Mouse (Mus musculus) liver, embryonic 14.5 days (tissue): ENCODE results near the gene Adsl. TPM values are rescaled to one million over a fixed set of nuclear protein-coding genes. Genes with fewer than 3 reads are reported as not detected.

Experiments used
- ATAC-seq: fragments of 200-750 bp; cut with Nextera tagmentation; 2 replicates; pipeline ENCODE4 v1.8.0; 2017; ENCODE audit warnings: moderate number of reproducible peaks, mild to moderate bottlenecking, moderate library complexity; ENCODE audit not compliant: insufficient read depth
- DNase-seq, 3 experiments: peaks; one replicate each; pipeline ENCODE4 v3.0.0-alpha.2; 2012 to 2013; ENCODE audit warnings: low read depth in 3 of 3, low spot score in 3 of 3
- H3K27ac ChIP-seq: fragments of 300-500 bp; sonication (generic); 2 replicates; pipeline ENCODE4 v1.5.1; 2014; ENCODE audit warnings: moderate library complexity, mild to moderate bottlenecking, control low read depth, inconsistent platforms
- H3K27me3 ChIP-seq: fragments of 300-500 bp; sonication (generic); 2 replicates; pipeline ENCODE4 v1.6.1; 2014; ENCODE audit warnings: mild to moderate bottlenecking, low read length, moderate library complexity; ENCODE audit not compliant: control insufficient read depth, insufficient read depth
- H3K36me3 ChIP-seq: fragments of 300-500 bp; sonication (generic); replicated peaks from 2 replicates; pipeline ENCODE4 v1.6.1; 2014; ENCODE audit warnings: low read depth; ENCODE audit not compliant: control insufficient read depth, insufficient read depth
- H3K4me1 ChIP-seq, 2 experiments: fragments of 200-500 bp in 1 of 2; fragments of 300-500 bp in 1 of 2; sonication (generic) in 1 of 2; replicated peaks; 2 replicates each; pipeline ENCODE4 v1.6.1; 2012 to 2014; ENCODE audit warnings: antibody characterized with exemption in 1 of 2, inconsistent platforms in 1 of 2, low read length in 1 of 2; ENCODE audit not compliant: control insufficient read depth in 2 of 2, insufficient read depth in 2 of 2
- H3K4me2 ChIP-seq: fragments of 300-500 bp; sonication (generic); 2 replicates; pipeline ENCODE4 v1.6.1; 2014; ENCODE audit warnings: low read depth, mild to moderate bottlenecking, control low read depth, moderate library complexity
- H3K4me3 ChIP-seq, 2 experiments: fragments of 200-500 bp in 1 of 2; fragments of 300-500 bp in 1 of 2; sonication (generic) in 1 of 2; 2 replicates each; pipeline ENCODE4 v1.5.1; 2012 to 2014; ENCODE audit warnings: low read depth in 2 of 2, low read length in 2 of 2, mild to moderate bottlenecking in 2 of 2, control low read depth in 1 of 2, inconsistent platforms in 1 of 2, moderate library complexity in 1 of 2; ENCODE audit not compliant: insufficient read depth in 1 of 2
- H3K9ac ChIP-seq: fragments of 300-500 bp; sonication (generic); replicated peaks from 2 replicates; pipeline ENCODE4 v1.6.1; 2014; ENCODE audit warnings: mild to moderate bottlenecking, control low read depth, moderate library complexity
- H3K9me3 ChIP-seq: fragments of 300-500 bp; sonication (generic); 2 replicates; pipeline ENCODE4 v1.6.1; 2016; ENCODE audit warnings: low read length, mixed read lengths; ENCODE audit not compliant: control insufficient read depth
- CTCF ChIP-seq: IDR thresholded peaks from 2 replicates; pipeline ENCODE4 v1.5.1; 2016; ENCODE audit warnings: antibody characterized with exemption, low read depth, control low read depth
- EP300 ChIP-seq: IDR thresholded peaks from 2 replicates; pipeline ENCODE4 v1.6.1; 2016; ENCODE audit warnings: antibody characterized with exemption, low read depth
- WGBS: fragments of 180-500 bp; shearing (Covaris S2); extraction: QIAGEN DNeasy Blood & Tissue Kit; methylation state at CpG from one replicate; pipeline ENCODE4 v1.1.7; 2014; ENCODE audit not compliant: insufficient replicate concordance; 5-methylcytosine and 5-hydroxymethylcytosine counted together
- microRNA-seq: library from miRNA; unstranded; fragments of <30 nt; microRNA quantifications from one replicate; pipeline ENCODE4, GENCODE M21; 2016
- polyA plus RNA-seq, 2 experiments: library from polyadenylated mRNA; depleted of rRNA in 1 of 2; stranded (reverse) in 1 of 2; unstranded in 1 of 2; fragments of >200 nt; fragmentation: Nextera tagmentation in 1 of 2; extraction: Ambion mirVana in 1 of 2; gene quantifications; 2 replicates each; pipeline versions ENCODE4 v1.2.1 to v1.2.3; 2012 to 2014

Adsl gene
- polyA plus RNA-seq, 2 experiments = 43.8 to 48.2 TPM

GRCm38 (mm10) chr15:81017308-81017707 is 69.0 kb downstream of the Adsl start:
- 73% methylated on average over 7 of the region's 7 CpGs for WGBS
- no peak overlapping the region for H3K4me3 ChIP-seq
- DNase-seq (no peak), ATAC-seq (no peak)
- no peaks in the 10 kb centered on the region for H3K9me3 ChIP-seq
- TF ChIP-seq EP300 = no peak
- no peak for TF ChIP-seq CTCF
- H3K27ac ChIP-seq = no peak overlapping the region
- no peaks in the 10 kb centered on the region for H3K36me3 ChIP-seq
- H3K27me3 ChIP-seq = no peaks in the 10 kb centered on the region
- no peak overlapping the region for H3K4me2 ChIP-seq
- H3K4me1 ChIP-seq = peaks cover 0 to 7% of the 10 kb centered on the region in 2 experiments; a peak in 2 of 4 replicates
- no peak overlapping the region for H3K9ac ChIP-seq

Small RNA genes lying within 50 kb of the gene (microRNA-seq; reads per million reads assigned to microRNA genes)
- gene Mir5113 = 39.7 reads per million, percentile 38 among the genes with 10 or more reads in this experiment

Other genes starting within 250 kb of the Adsl start
- gene Tnrc6b, start 237.2 kb upstream of the Adsl start, polyA plus RNA-seq (2012; rRNA removed) = 6.3 and 8.8 TPM in 2 replicates
- gene Tnrc6b, start 237.2 kb upstream of the Adsl start, polyA plus RNA-seq (2014; fragmentation: Nextera tagmentation; extraction: Ambion mirVana) = 8.1 and 8.9 TPM in 2 replicates
- 7.4 and 8.5 TPM in 2 replicates for gene Sgsm3, start 29.3 kb downstream of the Adsl start, polyA plus RNA-seq (2012; rRNA removed)
- 6.2 and 7.5 TPM in 2 replicates for gene Sgsm3, start 29.3 kb downstream of the Adsl start, polyA plus RNA-seq (2014; fragmentation: Nextera tagmentation; extraction: Ambion mirVana)
- gene Mrtfa, start 242.3 kb downstream of the Adsl start, polyA plus RNA-seq (2012; rRNA removed) = 3.4 and 4.3 TPM in 2 replicates
- 4.3 and 4.8 TPM in 2 replicates for gene Mrtfa, start 242.3 kb downstream of the Adsl start, polyA plus RNA-seq (2014; fragmentation: Nextera tagmentation; extraction: Ambion mirVana)